Mouse (Mus musculus): ENCODE measurements at regions not wholly inside any gene's neighbourhood (a gene's known extent, or its start where the extent isn't known, plus 50 kb on each side); places are given as distances from the start of the nearest gene placed in this dataset.

DNA sequence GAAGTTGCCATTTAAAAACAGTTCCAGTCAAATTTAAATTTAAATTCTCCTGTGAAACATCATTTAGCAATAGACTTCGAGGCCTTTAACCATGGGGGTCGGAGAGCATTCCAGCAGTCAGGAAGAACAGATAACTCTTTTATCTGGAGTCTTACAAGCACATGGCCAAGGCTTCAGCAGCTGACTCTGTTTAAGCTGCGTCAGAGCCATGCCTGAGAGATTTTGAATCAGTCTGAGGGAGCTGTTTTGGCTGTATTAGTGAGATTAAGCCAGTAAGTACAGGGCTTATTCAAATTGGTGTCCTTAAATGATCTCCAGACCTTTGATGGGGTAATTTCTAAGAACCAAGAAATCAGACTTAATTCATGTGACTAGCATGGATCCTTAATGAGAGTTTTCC lies 665.5 kb downstream of the Epha4 start:
- Histone ChIP-seq H3K36me3 (no peaks in the 10 kb centered on the region), H3K27me3 (replicated peaks) (no peaks in the 10 kb centered on the region), H3K4me2 (no peak overlapping the region), H3K9me3 (no peaks in the 10 kb centered on the region), H3K27ac (no peak overlapping the region), H3K4me1 (no peaks in the 10 kb centered on the region), H3K9ac (no peak overlapping the region), H3K4me3 (replicated peaks) (no peak overlapping the region)
- ATAC-seq (ENCODE audit: insufficient read depth, low FRiP score, low read depth) = no peak
- WGBS = 43% methylated on average over 3 of the region's 3 CpGs

- ATAC-seq (ENCODE audit: insufficient read depth, low FRiP score, low read depth) = no peak
- Histone ChIP-seq H3K4me3 (replicated peaks) (no peak overlapping the region), H3K27ac (no peak overlapping the region), H3K36me3 (no peaks in the 10 kb centered on the region), H3K9me3 (no peaks in the 10 kb centered on the region), H3K4me1 (no peaks in the 10 kb centered on the region), H3K27me3 (replicated peaks) (no peaks in the 10 kb centered on the region), H3K9ac (no peak overlapping the region), H3K4me2 (no peak overlapping the region)
- WGBS = 64% methylated on average over 15 of the region's 15 CpGs
Measured at GRCm38 (mm10) chr1:76866304-76866968, 648.5 kb downstream of the Epha4 start.

DNA sequence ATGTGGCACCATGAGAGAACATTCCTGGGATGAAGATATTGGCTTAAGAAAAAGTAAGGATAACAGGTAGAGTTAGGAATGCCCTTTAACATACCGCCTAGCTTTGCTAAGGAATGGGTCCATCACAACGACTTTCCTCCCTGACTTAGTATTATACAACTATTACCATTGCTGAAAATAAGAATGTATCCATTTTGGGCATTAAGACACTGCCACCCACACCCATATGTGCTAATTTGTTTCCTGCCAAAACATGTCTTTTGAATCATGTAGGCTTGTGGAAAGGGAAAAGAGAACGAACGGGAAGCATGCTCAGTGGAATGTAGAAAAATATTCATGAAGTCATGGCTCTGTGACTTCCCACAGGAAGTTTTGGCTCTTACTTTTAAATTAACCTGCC lies 641.7 kb downstream of the Epha4 start:
- no peak overlapping the region for H3K4me2 ChIP-seq
- H3K4me3 ChIP-seq (replicated peaks) = no peak overlapping the region
- WGBS = 71% methylated on average over 4 of the region's 4 CpGs
- no peak for ATAC-seq (ENCODE audit: insufficient read depth, low FRiP score, low read depth)
- no peaks in the 10 kb centered on the region for H3K9me3 ChIP-seq
- no peaks in the 10 kb centered on the region for H3K36me3 ChIP-seq
- H3K4me1 ChIP-seq = no peaks in the 10 kb centered on the region
- no peak overlapping the region for H3K9ac ChIP-seq
- H3K27me3 ChIP-seq (replicated peaks) = no peaks in the 10 kb centered on the region
- H3K27ac ChIP-seq = no peak overlapping the region

DNA sequence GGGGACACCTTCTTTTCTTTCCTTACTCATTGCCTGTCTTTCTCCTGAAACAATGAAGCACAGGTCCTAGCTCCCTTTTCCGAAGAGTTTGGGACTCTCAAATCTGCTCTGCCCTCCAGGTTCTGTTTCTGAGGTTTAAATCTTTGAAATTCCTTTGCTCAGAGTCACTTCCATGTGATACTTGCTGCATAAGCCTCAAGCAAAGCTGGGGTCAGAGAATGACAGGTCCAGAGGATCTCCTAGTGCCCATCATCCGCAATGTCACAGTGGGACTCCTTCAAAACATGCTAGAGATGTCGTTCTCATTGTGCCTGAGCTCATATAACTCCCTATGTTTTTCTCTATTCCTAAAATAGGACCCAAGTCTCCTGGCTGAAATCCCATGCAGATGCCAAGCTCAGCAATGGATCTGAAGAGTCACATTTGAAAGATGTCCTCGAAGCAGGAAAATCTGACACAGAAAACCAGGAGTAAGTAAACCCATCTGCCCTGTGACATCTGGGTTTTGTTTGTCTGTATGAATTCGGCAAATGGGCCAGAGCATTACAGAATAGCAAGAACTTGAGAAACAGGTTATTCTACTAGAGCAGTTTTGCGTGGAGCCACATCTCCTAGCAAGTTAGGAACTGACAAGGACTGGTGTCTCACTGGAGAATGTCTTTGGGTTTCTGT lies 634.6 kb downstream of the Epha4 start:
- Histone ChIP-seq H3K27ac (no peak overlapping the region), H3K9ac (no peak overlapping the region), H3K4me3 (replicated peaks) (no peak overlapping the region), H3K4me2 (no peak overlapping the region), H3K4me1 (no peaks in the 10 kb centered on the region), H3K9me3 (no peaks in the 10 kb centered on the region), H3K27me3 (replicated peaks) (no peaks in the 10 kb centered on the region), H3K36me3 (no peaks in the 10 kb centered on the region)
- ATAC-seq (ENCODE audit: insufficient read depth, low FRiP score, low read depth) = no peak
- WGBS = 69% methylated on average over 6 of the region's 6 CpGs

DNA sequence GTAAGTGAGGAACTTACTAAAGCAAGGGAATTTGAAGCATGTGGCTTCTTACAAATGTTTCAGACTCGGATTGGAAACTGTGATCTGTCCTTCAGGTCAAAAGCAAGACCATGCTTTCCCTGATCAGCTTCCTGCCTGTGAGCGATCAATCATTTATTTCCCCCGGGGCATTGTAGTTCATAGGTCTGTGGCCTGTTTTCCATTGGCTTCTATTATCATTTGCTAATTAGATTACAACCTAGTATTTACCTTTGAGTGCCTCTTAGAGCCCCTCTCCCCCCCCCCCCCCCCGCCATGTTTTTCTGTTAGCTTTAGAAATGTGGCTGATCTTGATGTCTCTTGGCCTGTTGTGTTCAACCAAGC lies 634.1 kb downstream of the Epha4 start:
- H3K4me1 ChIP-seq = no peaks in the 10 kb centered on the region
- WGBS = 47% methylated on average over 4 of the region's 4 CpGs
- no peaks in the 10 kb centered on the region for H3K9me3 ChIP-seq
- H3K9ac ChIP-seq = no peak overlapping the region
- H3K4me2 ChIP-seq = no peak overlapping the region
- no peak overlapping the region for H3K4me3 ChIP-seq (replicated peaks)
- H3K27me3 ChIP-seq (replicated peaks) = no peaks in the 10 kb centered on the region
- H3K27ac ChIP-seq = no peak overlapping the region
- no peaks in the 10 kb centered on the region for H3K36me3 ChIP-seq
- ATAC-seq (ENCODE audit: insufficient read depth, low FRiP score, low read depth) = no peak

GRCm38 (mm10) chr1:76896152-76896864 lies 618.6 kb downstream of the Epha4 start:
- Histone ChIP-seq H3K4me2 (no peak overlapping the region), H3K36me3 (no peaks in the 10 kb centered on the region), H3K9me3 (no peaks in the 10 kb centered on the region), H3K4me1 (no peaks in the 10 kb centered on the region), H3K27ac (no peak overlapping the region), H3K27me3 (replicated peaks) (no peaks in the 10 kb centered on the region), H3K4me3 (replicated peaks) (no peak overlapping the region), H3K9ac (no peak overlapping the region)
- no peak for ATAC-seq (ENCODE audit: insufficient read depth, low FRiP score, low read depth)
- 78% methylated on average over 17 of the region's 17 CpGs for WGBS

- no peaks in the 10 kb centered on the region for H3K4me1 ChIP-seq
- H3K4me3 ChIP-seq (replicated peaks) = no peak overlapping the region
- no peak overlapping the region for H3K4me2 ChIP-seq
- H3K36me3 ChIP-seq = no peaks in the 10 kb centered on the region
- H3K27me3 ChIP-seq (replicated peaks) = no peaks in the 10 kb centered on the region
- H3K9ac ChIP-seq = no peak overlapping the region
- 85% methylated on average over 6 of the region's 7 CpGs for WGBS
- H3K27ac ChIP-seq = no peak overlapping the region
- no peaks in the 10 kb centered on the region for H3K9me3 ChIP-seq
- no peak for ATAC-seq (ENCODE audit: insufficient read depth, low FRiP score, low read depth)
Measured at GRCm38 (mm10) chr1:76897431-76897830, 617.5 kb downstream of the Epha4 start.

DNA sequence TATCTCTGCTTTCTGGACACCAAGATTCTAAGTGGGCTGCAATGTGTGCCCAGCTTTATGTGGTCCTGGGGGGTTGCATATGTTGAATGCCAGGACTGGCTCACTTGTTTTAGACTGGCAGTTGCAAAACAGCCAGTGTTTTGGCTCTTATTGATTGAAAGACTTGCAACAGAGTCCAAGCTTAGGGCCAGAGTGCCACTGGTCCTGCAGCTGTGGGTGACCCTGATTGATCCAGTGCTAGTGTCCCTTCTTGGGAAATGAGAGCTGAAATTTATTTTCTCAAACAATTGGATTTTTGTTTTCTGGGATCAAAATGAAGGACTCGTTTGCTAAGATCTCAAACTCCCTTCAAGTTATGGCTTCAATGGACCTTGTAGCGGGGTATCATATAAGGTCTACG lies 603.4 kb downstream of the Epha4 start:
- H3K36me3 ChIP-seq = no peaks in the 10 kb centered on the region
- H3K9me3 ChIP-seq = no peaks in the 10 kb centered on the region
- WGBS = 91% methylated on average over 3 of the region's 3 CpGs
- H3K27me3 ChIP-seq (replicated peaks) = no peaks in the 10 kb centered on the region
- no peak overlapping the region for H3K4me3 ChIP-seq (replicated peaks)
- H3K4me2 ChIP-seq = no peak overlapping the region
- H3K9ac ChIP-seq = no peak overlapping the region
- H3K4me1 ChIP-seq = no peaks in the 10 kb centered on the region
- no peak overlapping the region for H3K27ac ChIP-seq
- ATAC-seq (ENCODE audit: insufficient read depth, low FRiP score, low read depth) = no peak

- ATAC-seq (ENCODE audit: insufficient read depth, low FRiP score, low read depth) = no peak
- Histone ChIP-seq H3K4me1 (no peaks in the 10 kb centered on the region), H3K9me3 (no peaks in the 10 kb centered on the region), H3K36me3 (no peaks in the 10 kb centered on the region), H3K9ac (no peak overlapping the region), H3K4me2 (no peak overlapping the region), H3K27ac (no peak overlapping the region), H3K27me3 (replicated peaks) (no peaks in the 10 kb centered on the region), H3K4me3 (replicated peaks) (no peak overlapping the region)
- WGBS = 17% methylated on average over 2 of the region's 2 CpGs
Measured at GRCm38 (mm10) chr1:76919541-76919940, 595.3 kb downstream of the Epha4 start.

DNA sequence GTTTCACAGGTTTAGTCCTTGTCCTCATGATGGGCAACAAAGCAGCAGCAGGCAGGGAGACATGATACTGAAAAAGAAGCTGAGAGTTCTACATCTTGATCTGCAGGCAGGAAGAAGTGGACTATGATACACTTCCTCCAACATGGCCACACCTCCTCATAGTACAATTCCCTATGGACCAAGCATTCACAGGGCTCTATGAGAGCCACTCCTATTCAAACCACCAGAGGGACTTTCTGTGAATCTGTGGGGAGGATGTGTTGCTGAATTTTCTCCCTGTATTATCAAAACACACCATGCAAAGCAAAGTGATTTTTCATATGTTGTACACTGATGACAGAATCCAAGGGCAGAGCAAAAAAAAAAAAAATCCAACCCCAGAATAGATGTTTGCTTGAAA lies 594.3 kb downstream of the Epha4 start:
- Histone ChIP-seq H3K9ac (no peak overlapping the region), H3K27me3 (replicated peaks) (no peaks in the 10 kb centered on the region), H3K4me3 (replicated peaks) (no peak overlapping the region), H3K9me3 (no peaks in the 10 kb centered on the region), H3K36me3 (no peaks in the 10 kb centered on the region), H3K27ac (no peak overlapping the region), H3K4me2 (no peak overlapping the region), H3K4me1 (no peaks in the 10 kb centered on the region)
- ATAC-seq (ENCODE audit: insufficient read depth, low FRiP score, low read depth) = no peak

DNA sequence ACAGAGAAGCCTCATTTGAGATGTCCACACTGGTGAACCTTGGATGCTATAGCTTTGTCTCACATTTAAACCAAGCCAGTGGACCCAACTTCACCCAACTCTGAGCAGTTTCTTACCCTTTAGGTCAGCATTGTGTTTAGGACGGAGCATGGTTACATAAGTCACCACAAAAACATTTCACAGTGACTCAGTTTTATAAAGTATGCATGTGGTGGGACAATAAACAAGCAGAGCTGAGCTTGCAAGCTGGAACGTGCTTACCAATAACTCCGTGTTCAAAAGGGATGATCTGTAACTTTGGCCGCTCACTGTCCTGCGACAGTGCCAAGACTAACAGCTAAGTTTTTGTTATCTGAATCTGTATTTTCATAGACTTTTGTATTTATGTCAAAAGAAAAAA lies 587.8 kb downstream of the Epha4 start:
- H3K9me3 ChIP-seq = no peaks in the 10 kb centered on the region
- no peak for ATAC-seq (ENCODE audit: insufficient read depth, low FRiP score, low read depth)
- no peaks in the 10 kb centered on the region for H3K36me3 ChIP-seq
- no peak overlapping the region for H3K4me3 ChIP-seq (replicated peaks)
- 80% methylated on average over 5 of the region's 5 CpGs for WGBS
- no peak overlapping the region for H3K9ac ChIP-seq
- H3K27ac ChIP-seq = no peak overlapping the region
- no peak overlapping the region for H3K4me2 ChIP-seq
- H3K27me3 ChIP-seq (replicated peaks) = no peaks in the 10 kb centered on the region
- H3K4me1 ChIP-seq = no peaks in the 10 kb centered on the region

DNA sequence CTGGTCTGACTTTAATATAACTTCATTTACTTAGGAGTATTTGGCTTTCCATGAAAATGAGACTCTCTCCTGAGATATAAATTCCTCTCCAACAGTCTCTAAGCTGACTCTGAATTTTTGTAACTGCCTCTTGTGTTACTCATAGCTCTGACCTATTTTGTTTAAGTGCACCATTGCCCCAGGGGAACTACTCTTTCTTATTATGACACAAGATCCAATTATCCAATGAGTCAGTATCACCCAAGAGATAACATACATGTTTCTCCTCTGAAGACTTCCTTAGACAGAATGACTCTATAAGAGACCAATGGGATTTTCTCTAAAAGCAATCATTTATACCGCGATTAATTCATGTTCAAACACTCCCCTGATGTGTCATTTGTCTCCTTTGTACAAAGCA lies 586.9 kb downstream of the Epha4 start:
- Histone ChIP-seq H3K27ac (no peak overlapping the region), H3K36me3 (no peaks in the 10 kb centered on the region), H3K4me3 (replicated peaks) (no peak overlapping the region), H3K9ac (no peak overlapping the region), H3K27me3 (replicated peaks) (no peaks in the 10 kb centered on the region), H3K4me2 (no peak overlapping the region), H3K4me1 (no peaks in the 10 kb centered on the region), H3K9me3 (no peaks in the 10 kb centered on the region)
- 85% methylated on average over 2 of the region's 2 CpGs for WGBS
- ATAC-seq (ENCODE audit: insufficient read depth, low FRiP score, low read depth) = no peak

All from stomach, embryonic 15.5 days (tissue).